In genomic region chr2:155742931-155743337, GRCm38 (mm10) we compare ENCODE assay signal across 10 mouse cellular contexts. TPM values are rescaled to one million over a fixed set of nuclear protein-coding genes. Genes with fewer than 3 reads are reported as not detected.
DNase-seq lines count a peak whose midpoint lies in the region; ATAC-seq lines count a peak whose summit lies in the region.
"Had no signal": no experiment of that assay in that cellular context is flagged by ENCODE, and none has a peak within 500 bp of the region (broad histone marks: within the 10 kb centered on the region; RNA-seq: fewer than 3 reads in every experiment).

No protein-coding gene starts in this region.

- no peak overlapping the region for H3K9ac ChIP-seq in heart, embryonic 14.5 days (ENCODE audit: low read length)
- no peak overlapping the region for H3K9ac ChIP-seq in stomach, embryonic 14.5 days (replicated peaks; ENCODE audit: low read depth, low read length)

- 33% methylated on average over 12 of the region's 12 CpGs for WGBS in heart, embryonic 14.5 days
- WGBS in stomach, embryonic 14.5 days, result 67% methylated on average over 12 of the region's 12 CpGs

- H3K27me3 ChIP-seq in heart, embryonic 14.5 days (ENCODE audit: control insufficient read depth, insufficient read depth, low read length), result no peaks in the 10 kb centered on the region
- no peaks in the 10 kb centered on the region for H3K27me3 ChIP-seq in stomach, embryonic 14.5 days (ENCODE audit: control insufficient read depth, insufficient read depth, low read length)

- ATAC-seq in heart, embryonic 14.5 days (ENCODE audit: insufficient number of reproducible peaks, insufficient read depth, low FRiP score, low read depth), result peak; percentile 81
- peak; percentile 42; the same call in 1 of the 2 replicates for ATAC-seq in stomach, embryonic 14.5 days (ENCODE audit: insufficient number of reproducible peaks, insufficient read depth, low FRiP score, low read depth)

- H3K4me2 ChIP-seq in heart, embryonic 14.5 days (ENCODE audit: low read length), result peak overlapping the region; percentile 4; the same call in 1 of the 2 replicates
- no peak overlapping the region for H3K4me2 ChIP-seq in stomach, embryonic 14.5 days (replicated peaks; ENCODE audit: low read depth, low read length)

- H3K4me3 ChIP-seq in heart, embryonic 14.5 days (ENCODE audit: control insufficient read depth in 1 of 2, insufficient read depth in 1 of 2, low read depth in 1 of 2, low read length in 2 of 2), result no peak overlapping the region
- H3K4me3 ChIP-seq in stomach, embryonic 14.5 days (ENCODE audit: low read depth, low read length), result no peak overlapping the region
- H3K4me3 ChIP-seq: myocyte had no signal

- no peaks in the 10 kb centered on the region for H3K36me3 ChIP-seq in heart, embryonic 14.5 days (ENCODE audit: control insufficient read depth, insufficient read depth, low read length)
- H3K36me3 ChIP-seq in stomach, embryonic 14.5 days (ENCODE audit: control insufficient read depth, insufficient read depth, low read length), result no peaks in the 10 kb centered on the region

- peak; percentile 44 for DNase-seq in ovary, adult 18-20 months (ENCODE audit: low spot score)
- DNase-seq in ovary, postnatal 10 days (ENCODE audit: low spot score), result no peak
- DNase-seq in kidney, postnatal 4 days, result peak; percentile 66 to 76
- DNase-seq in left cerebral cortex, adult 9 months (ENCODE audit: low spot score in 2 of 2), result no peak
- no peak for DNase-seq in layer of hippocampus, adult 8-10 months (ENCODE audit: low spot score in 2 of 2)
- no peak for DNase-seq in embryo, embryonic 10 days (ENCODE audit: low spot score)

- peak overlapping the region; percentile 36 to 74 for H3K27ac ChIP-seq in heart, embryonic 14.5 days (replicated peaks in 1 of 2; ENCODE audit: control insufficient read depth in 1 of 2, insufficient read depth in 1 of 2, low read depth in 2 of 2, low read length in 2 of 2)
- 0 out of 2 replicates have a peak overlapping the region, but pooled peaks have one; percentile 27 for H3K27ac ChIP-seq in stomach, embryonic 14.5 days (ENCODE audit: low read length)

- peaks cover 13 to 17% of the 10 kb centered on the region in 2 experiments for H3K4me1 ChIP-seq in heart, embryonic 14.5 days (ENCODE audit: control insufficient read depth in 2 of 2, insufficient read depth in 2 of 2, low read length in 2 of 2)
- no peaks in the 10 kb centered on the region for H3K4me1 ChIP-seq in stomach, embryonic 14.5 days (ENCODE audit: control insufficient read depth, insufficient read depth, low read length)

- H3K9me3 ChIP-seq in heart, embryonic 14.5 days (ENCODE audit: control insufficient read depth, low read length), result no peaks in the 10 kb centered on the region
- no peaks in the 10 kb centered on the region for H3K9me3 ChIP-seq in stomach, embryonic 14.5 days (ENCODE audit: control insufficient read depth, low read depth, low read length)

RNA-seq across cellular contexts. Expression of gene Gm17581, which starts 7.3 kb away (rescaled TPM):
- polyA plus RNA-seq in heart, embryonic 14.5 days (2014; fragmentation: Nextera tagmentation; extraction: Ambion mirVana), result not detected in 2 replicates
- not detected in 2 replicates for polyA plus RNA-seq in stomach, embryonic 14.5 days (2014; fragmentation: Nextera tagmentation; extraction: Ambion mirVana)
- not detected for total RNA-seq in layer of hippocampus, adult 8-10 months (2022)
- polyA plus RNA-seq: frontal cortex, adult 2 months; myocyte had no signal

RNA-seq across cellular contexts. Expression of gene Procr, which starts 8.0 kb away (rescaled TPM):
- 6.7 and 8.0 TPM in 2 replicates for polyA plus RNA-seq in heart, embryonic 14.5 days (2014; fragmentation: Nextera tagmentation; extraction: Ambion mirVana)
- 14.7 and 15.3 TPM in 2 replicates for polyA plus RNA-seq in stomach, embryonic 14.5 days (2014; fragmentation: Nextera tagmentation; extraction: Ambion mirVana)
- total RNA-seq in layer of hippocampus, adult 8-10 months (2022), result 1 to 10 TPM in 3 of 4 experiments, under 1 TPM in 1; 0.85 to 2.6 (median 1.3) TPM

RNA-seq across cellular contexts. Expression of gene Edem2, which starts 13.7 kb away (rescaled TPM):
- 25.4 and 28.7 TPM in 2 replicates for polyA plus RNA-seq in heart, embryonic 14.5 days (2014; fragmentation: Nextera tagmentation; extraction: Ambion mirVana)
- 41.6 and 50.2 TPM in 2 replicates for polyA plus RNA-seq in stomach, embryonic 14.5 days (2014; fragmentation: Nextera tagmentation; extraction: Ambion mirVana)
- total RNA-seq in layer of hippocampus, adult 8-10 months (2022), result 10 to 100 TPM; 23.9 to 33.5 (median 27.8) TPM

RNA-seq across cellular contexts. Expression of gene Mmp24, which starts 32.2 kb away (rescaled TPM):
- polyA plus RNA-seq in heart, embryonic 14.5 days (2014; fragmentation: Nextera tagmentation; extraction: Ambion mirVana), result not detected in 2 replicates
- polyA plus RNA-seq in stomach, embryonic 14.5 days (2014; fragmentation: Nextera tagmentation; extraction: Ambion mirVana), result 0.25 and 0.51 TPM in 2 replicates
- total RNA-seq in layer of hippocampus, adult 8-10 months (2022), result 10 to 100 TPM; 30.6 to 40.1 (median 35.6) TPM

RNA-seq across cellular contexts. Expression of gene Trpc4ap, which starts 50.8 kb away (rescaled TPM):
- 94.3 and 108 TPM in 2 replicates for polyA plus RNA-seq in heart, embryonic 14.5 days (2014; fragmentation: Nextera tagmentation; extraction: Ambion mirVana)
- polyA plus RNA-seq in stomach, embryonic 14.5 days (2014; fragmentation: Nextera tagmentation; extraction: Ambion mirVana), result 137 and 140 TPM in 2 replicates
- 100 to 1,000 TPM; 158 to 175 (median 167) TPM for total RNA-seq in layer of hippocampus, adult 8-10 months (2022)

Comparison
In these comparisons a context has a peak if more than half of its experiments do, and no peak if none do; other contexts are left out.
1. DNase-seq: peak in ovary, adult 18-20 months (single experiment) and kidney, postnatal 4 days (2 of 2); none in ovary, postnatal 10 days (single experiment), left cerebral cortex, adult 9 months (0 of 2), layer of hippocampus, adult 8-10 months (0 of 2) and embryo, embryonic 10 days (single experiment).